Mouse (Mus musculus): Measurements from ENCODE around the gene Pcyt1a. TPM values are rescaled to one million over a fixed set of nuclear protein-coding genes. Genes with fewer than 3 reads are reported as not detected.

The Pcyt1a gene
- polyA plus RNA-seq, 1 experiment, result not detected

DNA sequence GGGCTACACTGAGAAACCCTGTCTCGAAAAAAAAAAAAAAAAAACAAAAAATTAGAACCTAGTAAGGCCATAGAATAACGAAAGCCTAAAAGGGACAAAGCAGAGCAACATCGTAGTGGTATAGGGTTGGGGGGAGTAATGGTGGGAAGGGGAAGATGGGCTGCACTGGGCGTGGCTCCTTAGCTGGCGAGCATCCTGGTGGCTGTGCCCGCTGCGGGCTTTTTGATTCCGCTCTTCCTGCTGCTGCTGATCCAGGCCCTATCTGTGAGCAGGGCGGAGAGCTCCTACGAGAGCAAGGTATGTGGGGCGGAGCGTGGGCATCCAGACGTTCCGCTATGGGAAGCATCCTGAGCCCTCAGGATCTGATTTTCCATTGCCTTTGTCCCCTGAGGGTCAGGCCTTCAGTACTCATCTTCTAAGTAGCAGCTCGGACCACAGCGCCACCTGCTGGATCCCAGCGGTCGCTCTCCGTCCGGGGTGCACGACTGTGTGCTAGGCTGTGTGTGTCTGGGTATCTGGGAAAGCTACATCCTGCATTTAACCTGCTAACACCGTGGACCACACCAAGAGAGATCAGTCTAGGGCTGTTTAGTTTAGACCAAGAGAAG is 68.8 kb downstream of the Pcyt1a start:
- H3K27ac ChIP-seq (ENCODE audit: insufficient read depth, low read depth, low read length), result no peak overlapping the region
- 7% methylated on average over 22 of the region's 22 CpGs for WGBS
- H3K4me3 ChIP-seq (ENCODE audit: insufficient read depth, low read depth, low read length), result peak overlapping the region; percentile 48
- no peak for TF ChIP-seq POLR2A (IDR thresholded peaks at IDR 0.05; ENCODE audit: insufficient read depth, low read depth, low read length)
- TF ChIP-seq CTCF (IDR thresholded peaks at IDR 0.05; ENCODE audit: insufficient read depth, low read depth, low read length), result peak; percentile 90
- peaks cover 3% of the 10 kb centered on the region; the same call in 1 of the 2 replicates for H3K4me1 ChIP-seq (ENCODE audit: control insufficient read depth, insufficient read depth, low read length)

DNA sequence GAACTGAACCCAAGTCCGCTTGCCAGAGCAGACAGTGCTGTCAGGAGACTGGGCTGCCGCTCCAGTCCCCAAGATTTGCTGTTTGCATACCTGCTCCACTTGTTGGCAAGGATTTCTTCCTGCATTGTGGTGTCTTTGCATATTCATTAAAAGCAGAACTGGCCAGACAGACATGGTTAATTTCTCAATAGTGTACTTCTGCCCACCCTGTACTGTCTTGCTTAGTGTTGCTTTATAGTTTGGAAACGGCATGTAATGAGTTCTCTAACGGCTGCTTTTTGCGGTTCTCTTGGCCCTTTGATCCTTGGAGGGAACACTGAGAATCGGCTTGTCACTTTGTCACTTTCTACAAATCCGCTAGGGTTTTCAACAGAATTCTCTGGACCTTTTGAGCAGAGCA is 70.7 kb downstream of the Pcyt1a start:
- Histone ChIP-seq H3K4me3 (ENCODE audit: insufficient read depth, low read depth, low read length) (no peak overlapping the region), H3K4me1 (ENCODE audit: control insufficient read depth, insufficient read depth, low read length) (peaks cover 3% of the 10 kb centered on the region; the same call in 1 of the 2 replicates), H3K27ac (ENCODE audit: insufficient read depth, low read depth, low read length) (no peak overlapping the region)
- TF ChIP-seq POLR2A (IDR thresholded peaks at IDR 0.05; ENCODE audit: insufficient read depth, low read depth, low read length) (no peak), CTCF (IDR thresholded peaks at IDR 0.05; ENCODE audit: insufficient read depth, low read depth, low read length) (no peak)
- WGBS, result 59% methylated on average over 7 of the region's 7 CpGs

GRCm38 (mm10) chr16:32502621-32503335 is 72.1 kb downstream of the Pcyt1a start:
- Histone ChIP-seq H3K4me1 (ENCODE audit: control insufficient read depth, insufficient read depth, low read length) (peaks cover 3% of the 10 kb centered on the region; the same call in 1 of the 2 replicates), H3K4me3 (ENCODE audit: insufficient read depth, low read depth, low read length) (no peak overlapping the region), H3K27ac (ENCODE audit: insufficient read depth, low read depth, low read length) (no peak overlapping the region)
- 92% methylated on average over 12 of the region's 12 CpGs for WGBS
- no peak for TF ChIP-seq POLR2A (IDR thresholded peaks at IDR 0.05; ENCODE audit: insufficient read depth, low read depth, low read length)
- no peak for TF ChIP-seq CTCF (IDR thresholded peaks at IDR 0.05; ENCODE audit: insufficient read depth, low read depth, low read length)

- Histone ChIP-seq H3K4me3 (ENCODE audit: insufficient read depth, low read depth, low read length) (no peak overlapping the region), H3K27ac (ENCODE audit: insufficient read depth, low read depth, low read length) (no peak overlapping the region), H3K4me1 (ENCODE audit: control insufficient read depth, insufficient read depth, low read length) (peaks cover 7% of the 10 kb centered on the region; the same call in 1 of the 2 replicates)
- WGBS, result 74% methylated on average over 6 of the region's 6 CpGs
- TF ChIP-seq POLR2A (IDR thresholded peaks at IDR 0.05; ENCODE audit: insufficient read depth, low read depth, low read length) (no peak), CTCF (IDR thresholded peaks at IDR 0.05; ENCODE audit: insufficient read depth, low read depth, low read length) (no peak)
Measured at GRCm38 (mm10) chr16:32503633-32504032, 72.9 kb downstream of the Pcyt1a start.

- WGBS, result 89% methylated on average over 8 of the region's 8 CpGs
- TF ChIP-seq CTCF (IDR thresholded peaks at IDR 0.05; ENCODE audit: insufficient read depth, low read depth, low read length), result no peak
- no peak for TF ChIP-seq POLR2A (IDR thresholded peaks at IDR 0.05; ENCODE audit: insufficient read depth, low read depth, low read length)
- H3K4me1 ChIP-seq (ENCODE audit: control insufficient read depth, insufficient read depth, low read length), result peaks cover 25% of the 10 kb centered on the region
- no peak overlapping the region for H3K4me3 ChIP-seq (ENCODE audit: insufficient read depth, low read depth, low read length)
- H3K27ac ChIP-seq (ENCODE audit: insufficient read depth, low read depth, low read length), result no peak overlapping the region
Measured at GRCm38 (mm10) chr16:32506298-32506697, 75.6 kb downstream of the Pcyt1a start.

DNA sequence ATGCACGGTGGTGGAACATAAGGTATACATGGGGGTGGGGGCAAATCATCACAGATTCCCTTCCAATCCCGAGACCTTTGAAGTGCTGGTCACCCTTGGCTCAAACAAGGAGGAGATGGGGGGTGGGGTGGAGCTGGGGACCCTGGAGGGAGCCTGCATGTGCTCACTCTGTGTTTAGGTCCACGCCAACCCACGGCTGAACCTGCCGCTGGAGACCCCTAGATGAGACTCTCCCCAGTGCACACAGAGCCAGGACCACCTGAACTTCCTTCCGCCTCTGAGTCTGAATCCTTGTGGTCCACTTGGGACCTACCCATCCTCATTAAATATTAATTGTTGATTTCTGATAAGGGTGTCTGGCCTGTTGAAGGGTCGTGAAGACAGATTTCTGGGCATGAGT is 76.1 kb downstream of the Pcyt1a start:
- WGBS, result 83% methylated on average over 7 of the region's 7 CpGs
- H3K27ac ChIP-seq (ENCODE audit: insufficient read depth, low read depth, low read length), result no peak overlapping the region
- peaks cover 30% of the 10 kb centered on the region for H3K4me1 ChIP-seq (ENCODE audit: control insufficient read depth, insufficient read depth, low read length)
- TF ChIP-seq POLR2A (IDR thresholded peaks at IDR 0.05; ENCODE audit: insufficient read depth, low read depth, low read length), result no peak
- no peak overlapping the region for H3K4me3 ChIP-seq (ENCODE audit: insufficient read depth, low read depth, low read length)

DNA sequence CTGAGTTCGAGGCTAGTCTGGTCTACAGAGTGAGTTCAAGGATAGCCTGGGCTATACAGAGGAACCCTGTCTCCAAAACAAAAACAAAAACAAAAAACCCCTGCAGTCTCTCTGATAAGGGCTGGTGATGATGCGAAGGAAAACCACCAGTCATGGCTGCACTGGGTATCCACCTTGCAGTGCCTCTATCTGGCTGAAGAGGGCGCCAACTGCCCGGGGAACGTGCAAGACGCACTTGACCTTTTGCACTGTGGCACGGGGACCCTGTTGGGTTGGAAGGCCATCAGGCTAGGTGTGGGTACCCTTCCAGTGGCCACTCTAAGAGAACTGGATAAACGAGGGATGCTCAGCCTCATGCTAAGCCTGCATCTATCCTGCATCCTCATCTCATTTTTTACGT is 76.7 kb downstream of the Pcyt1a start:
- no peak for TF ChIP-seq POLR2A (IDR thresholded peaks at IDR 0.05; ENCODE audit: insufficient read depth, low read depth, low read length)
- peak; percentile 88 for TF ChIP-seq CTCF (IDR thresholded peaks at IDR 0.05; ENCODE audit: insufficient read depth, low read depth, low read length)
- no peak overlapping the region for H3K4me3 ChIP-seq (ENCODE audit: insufficient read depth, low read depth, low read length)
- H3K4me1 ChIP-seq (ENCODE audit: control insufficient read depth, insufficient read depth, low read length), result peaks cover 30% of the 10 kb centered on the region
- no peak overlapping the region for H3K27ac ChIP-seq (ENCODE audit: insufficient read depth, low read depth, low read length)
- WGBS, result 20% methylated on average over 9 of the region's 9 CpGs

GRCm38 (mm10) chr16:32508035-32508434 is 77.3 kb downstream of the Pcyt1a start:
- H3K27ac ChIP-seq (ENCODE audit: insufficient read depth, low read depth, low read length), result no peak overlapping the region
- WGBS, result 88% methylated on average over 5 of the region's 5 CpGs
- H3K4me1 ChIP-seq (ENCODE audit: control insufficient read depth, insufficient read depth, low read length), result peaks cover 33% of the 10 kb centered on the region
- no peak overlapping the region for H3K4me3 ChIP-seq (ENCODE audit: insufficient read depth, low read depth, low read length)
- TF ChIP-seq POLR2A (IDR thresholded peaks at IDR 0.05; ENCODE audit: insufficient read depth, low read depth, low read length) (no peak), CTCF (IDR thresholded peaks at IDR 0.05; ENCODE audit: insufficient read depth, low read depth, low read length) (no peak)

- Histone ChIP-seq H3K27ac (ENCODE audit: insufficient read depth, low read depth, low read length) (0 out of 2 replicates have a peak overlapping the region, but pooled peaks have one; percentile 12), H3K4me3 (ENCODE audit: insufficient read depth, low read depth, low read length) (no peak overlapping the region)
- 24% methylated on average over 3 of the region's 3 CpGs for WGBS
Measured at GRCm38 (mm10) chr16:32508506-32509065, 77.9 kb downstream of the Pcyt1a start.

More at GRCm38 (mm10) chr16:32508506-32509065, 77.9 kb downstream of the Pcyt1a start:
- TF ChIP-seq POLR2A (IDR thresholded peaks at IDR 0.05; ENCODE audit: insufficient read depth, low read depth, low read length), result no peak
- TF ChIP-seq CTCF (IDR thresholded peaks at IDR 0.05; ENCODE audit: insufficient read depth, low read depth, low read length), result no peak
- peaks cover 33% of the 10 kb centered on the region for H3K4me1 ChIP-seq (ENCODE audit: control insufficient read depth, insufficient read depth, low read length)

Measured in olfactory bulb, adult 2 months (tissue).